Mouse (Mus musculus): Measurements from ENCODE around the gene Ccdc148.
A peak's percentile ranks its signal among the peaks of the same experiment; 100 is the strongest.

The Ccdc148 gene

DNA sequence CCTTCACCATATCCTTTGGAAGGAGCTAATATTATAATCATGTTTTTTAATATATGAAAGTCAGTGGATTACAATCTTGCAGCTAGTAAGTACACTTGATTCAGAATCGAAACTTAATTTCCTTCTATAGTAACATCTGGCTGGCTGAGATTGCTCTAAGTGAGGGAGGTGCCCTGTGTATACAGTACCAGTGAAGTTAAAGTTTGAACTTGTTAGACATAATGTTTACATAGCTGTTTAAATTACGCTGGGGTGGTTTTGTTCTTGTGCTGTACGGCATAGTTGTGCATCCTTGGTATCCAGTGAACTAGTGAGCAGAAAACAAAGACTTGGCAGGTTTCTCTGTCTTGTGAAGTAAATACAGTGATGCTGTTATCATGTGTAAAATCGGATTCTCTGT lies 18.5 kb upstream of the Ccdc148 start:
- no peak for DNase-seq (ENCODE audit: low read depth, low spot score)

DNA sequence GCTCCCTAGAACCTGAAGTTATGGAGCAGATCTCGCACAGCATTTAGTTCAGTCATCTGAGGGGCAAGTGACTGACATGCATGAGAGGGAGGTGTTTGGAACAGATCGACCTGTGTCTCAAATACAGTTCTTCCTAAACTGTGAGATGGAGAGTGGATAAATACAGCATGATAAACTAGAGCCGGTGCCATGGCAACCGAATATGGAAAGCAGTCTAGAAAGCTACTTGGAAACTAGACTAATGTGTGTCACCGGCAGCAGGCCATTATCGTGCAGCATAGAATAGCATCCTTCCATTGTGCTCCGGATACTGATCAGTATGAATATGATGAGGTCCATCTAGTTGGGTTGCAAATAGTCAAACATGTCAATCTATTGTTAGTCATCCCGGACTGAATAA lies 17.7 kb upstream of the Ccdc148 start:
- no peak for DNase-seq (ENCODE audit: low read depth, low spot score)

DNA sequence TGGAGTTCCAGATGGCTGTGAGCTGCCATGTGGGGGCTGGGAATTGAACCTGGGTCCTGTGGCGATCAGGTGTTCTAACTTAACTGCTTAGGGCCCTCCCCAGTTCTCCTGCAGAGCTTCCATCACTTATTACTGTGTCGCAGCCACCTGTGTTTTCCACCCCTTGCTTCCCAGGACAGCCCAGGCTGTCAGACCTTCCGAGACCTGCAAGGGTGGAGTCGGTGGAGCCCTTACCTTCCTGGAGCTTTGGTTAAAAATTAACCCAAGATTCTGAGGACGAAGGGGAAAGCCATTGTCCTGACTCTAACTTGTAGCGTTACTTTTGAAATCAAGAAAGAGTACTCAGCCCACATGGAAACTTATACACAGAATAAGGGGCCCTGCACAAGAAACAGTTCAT lies 15.4 kb upstream of the Ccdc148 start:
- no peak for DNase-seq (ENCODE audit: low read depth, low spot score)

DNA sequence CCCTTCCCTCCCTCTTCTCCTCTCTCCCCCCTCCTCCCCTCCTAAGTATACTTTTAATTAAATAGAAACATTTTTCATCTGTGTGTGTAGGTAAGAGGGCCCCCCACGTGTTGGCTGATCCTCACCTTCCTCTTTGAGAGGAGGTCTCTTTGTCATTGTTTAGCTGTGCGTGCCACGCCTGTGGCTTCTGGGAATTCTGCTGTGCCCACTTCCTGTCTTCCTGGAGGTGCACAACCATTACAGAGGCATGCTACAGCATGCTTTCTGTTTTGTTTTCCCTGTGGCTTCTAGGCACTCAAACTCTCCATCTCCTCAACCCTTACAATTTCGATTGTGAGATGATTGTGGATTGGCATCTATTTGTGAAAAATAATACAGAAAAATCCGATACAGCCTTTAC lies 11.1 kb upstream of the Ccdc148 start:
- no peak for DNase-seq (ENCODE audit: low read depth, low spot score)

DNA sequence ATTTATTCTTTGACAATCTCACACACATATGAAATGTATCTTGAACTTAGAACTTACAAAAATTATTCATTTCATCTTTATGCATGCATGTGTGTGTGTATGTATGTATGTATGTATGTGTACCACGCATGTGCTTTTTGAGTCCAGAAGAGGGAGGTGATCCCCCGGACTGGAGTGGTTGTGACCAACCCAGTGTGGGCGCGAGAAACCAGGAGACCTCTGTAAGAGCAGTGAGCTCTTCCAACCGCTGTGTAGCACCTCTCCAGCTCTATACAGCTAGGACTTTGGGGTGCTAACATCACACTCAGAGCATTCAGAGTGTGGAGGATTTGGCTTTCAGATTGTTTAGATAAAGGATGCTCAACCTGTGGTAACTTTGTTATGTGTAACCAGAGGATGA lies 10.1 kb upstream of the Ccdc148 start:
- no peak for DNase-seq (ENCODE audit: low read depth, low spot score)

DNA sequence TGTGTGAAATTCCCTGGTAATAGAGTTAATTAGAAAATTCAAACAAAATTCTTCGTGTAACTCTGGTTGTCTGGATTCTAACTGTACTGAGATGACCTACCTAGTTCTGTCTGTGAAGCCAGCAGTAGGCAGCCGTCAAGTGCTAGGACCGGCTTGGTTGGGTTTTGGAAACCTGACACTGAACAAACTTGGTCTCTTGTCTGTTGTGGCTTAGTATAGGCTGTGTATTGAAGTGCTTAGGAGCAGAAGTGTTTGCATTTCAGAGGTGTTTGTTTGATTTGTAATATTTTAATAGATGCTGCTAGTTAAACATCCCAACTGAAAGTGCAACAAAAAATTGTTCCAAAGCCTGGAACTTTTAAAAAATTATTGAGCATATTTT lies 9.7 kb upstream of the Ccdc148 start:
- DNase-seq (ENCODE audit: low read depth, low spot score), result no peak

DNA sequence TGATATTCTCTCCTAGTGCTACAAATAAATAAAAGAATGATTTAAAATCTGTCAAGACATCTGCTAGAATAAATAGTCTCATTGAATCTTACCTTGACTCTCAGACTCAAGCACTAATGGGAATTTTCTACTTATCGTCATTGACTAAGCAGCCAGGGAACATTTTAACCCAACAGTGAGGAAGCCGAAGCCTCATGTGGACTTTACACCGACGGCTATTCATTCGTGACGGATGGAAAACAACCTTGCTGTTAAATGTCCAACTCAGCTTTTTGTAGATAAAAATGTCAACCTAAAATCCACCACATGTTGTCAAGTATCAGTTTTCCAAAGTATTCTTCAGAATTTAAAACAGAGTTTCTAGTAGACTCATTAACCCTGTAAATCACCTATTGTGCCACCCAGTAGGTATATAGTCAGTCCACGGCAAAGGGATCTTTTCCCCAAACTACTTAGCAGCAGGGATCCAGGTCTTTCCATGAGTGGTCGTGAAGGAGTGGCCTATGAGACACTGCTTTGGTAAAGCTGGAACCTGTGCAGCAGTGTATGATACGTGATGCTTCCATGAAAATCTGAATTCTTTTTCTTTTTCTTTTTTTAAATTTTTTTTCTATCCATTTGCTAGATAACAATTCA lies 9.2 kb upstream of the Ccdc148 start:
- DNase-seq (ENCODE audit: low read depth, low spot score), result no peak

DNA sequence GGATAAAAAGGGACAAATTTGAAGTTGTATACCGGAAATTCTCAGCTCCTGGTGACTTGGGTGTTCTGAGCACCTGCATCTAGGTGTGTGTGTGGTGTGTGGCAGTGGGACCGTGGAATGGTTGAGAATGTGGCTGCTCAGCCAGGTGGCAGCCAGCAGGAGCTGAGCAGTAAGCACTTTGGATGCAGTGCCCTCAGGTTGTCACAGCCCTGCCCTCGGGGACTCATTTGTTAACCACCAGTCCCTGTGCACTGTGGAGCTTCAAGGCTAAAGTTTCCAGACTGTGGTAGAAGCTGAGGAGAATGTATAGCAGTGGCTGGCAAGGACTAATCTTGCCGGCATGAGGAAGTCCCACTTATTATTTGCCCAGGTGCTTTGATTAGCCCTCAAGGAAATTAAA lies 7.3 kb upstream of the Ccdc148 start:
- DNase-seq (ENCODE audit: low read depth, low spot score), result no peak

DNA sequence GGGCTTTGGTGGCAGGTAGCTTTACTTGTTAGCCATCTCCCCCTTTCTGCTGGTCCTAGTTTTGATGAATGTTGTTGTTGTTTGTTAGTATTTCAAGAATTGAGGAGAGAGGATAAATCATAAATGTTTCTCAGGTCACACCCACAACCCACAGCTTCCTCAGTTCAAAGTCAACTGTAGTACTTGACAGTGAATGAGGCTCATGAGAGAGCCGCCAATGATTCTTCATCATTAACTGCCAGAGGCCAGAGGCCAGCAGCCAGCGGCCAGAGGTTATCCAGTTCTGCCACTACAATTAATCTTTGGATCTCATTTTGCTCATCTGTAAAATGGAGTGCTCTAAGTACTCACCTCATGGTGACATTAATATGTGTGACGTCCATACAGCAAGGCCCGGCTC lies 6.5 kb upstream of the Ccdc148 start:
- DNase-seq (ENCODE audit: low read depth, low spot score), result peak; percentile 30

DNA sequence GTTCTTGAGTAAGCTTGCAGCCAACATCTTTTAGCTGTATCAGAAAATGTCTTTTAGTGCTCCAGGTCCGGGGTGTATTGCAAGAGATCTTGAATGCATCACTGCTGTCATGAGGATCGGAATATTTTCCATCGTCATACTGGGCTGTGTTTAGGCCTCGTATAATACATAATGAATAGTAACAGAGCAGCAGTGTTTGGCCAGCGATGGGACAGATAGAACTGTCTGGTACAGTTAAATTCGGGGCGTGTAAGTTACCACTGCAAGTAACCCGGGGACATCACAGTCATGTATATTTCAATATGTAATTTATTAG lies 1.8 kb upstream of the Ccdc148 start:
- DNase-seq (ENCODE audit: low read depth, low spot score), result no peak

DNA sequence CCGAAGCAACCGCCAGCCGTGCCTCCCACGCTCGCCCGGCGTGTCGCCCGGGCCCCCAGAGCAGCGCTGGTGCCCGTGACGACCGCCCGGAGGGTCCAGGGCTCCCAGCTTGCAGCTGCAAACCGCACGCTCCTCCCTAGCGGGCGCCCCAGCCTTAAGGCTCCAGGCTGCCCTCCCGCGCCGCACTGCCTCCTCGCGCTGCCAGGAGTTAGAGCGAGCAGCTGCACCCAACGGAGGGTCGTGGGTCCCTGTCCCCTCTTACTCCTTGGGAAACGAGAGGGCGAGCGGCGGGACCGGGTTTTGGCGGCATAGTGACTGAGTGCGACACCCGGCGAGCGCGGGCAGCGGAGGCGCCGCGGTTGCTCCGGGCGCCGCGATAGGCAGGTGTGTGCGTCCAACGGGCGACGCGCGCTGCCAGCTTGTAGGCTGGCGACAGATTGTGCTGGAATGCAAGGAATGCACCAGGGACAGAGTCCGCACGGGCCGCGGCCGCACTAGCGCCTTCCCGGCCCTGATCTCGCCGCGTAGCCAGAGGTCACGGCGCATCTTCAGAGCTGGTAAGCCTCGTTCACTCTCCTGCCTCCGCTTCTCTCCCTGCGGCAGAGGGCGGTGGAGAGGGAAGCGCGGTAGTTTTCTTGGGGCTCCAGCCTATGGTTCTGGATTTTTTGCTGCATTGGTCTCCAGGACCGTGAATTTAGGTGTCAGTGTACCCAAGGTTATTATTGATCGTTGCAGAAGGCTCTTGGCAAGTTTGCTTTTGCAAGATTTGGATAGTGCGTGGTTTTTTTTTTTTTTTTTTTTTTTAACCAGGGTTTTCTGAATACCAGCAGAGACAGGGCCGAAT lies 1.2 kb upstream of the Ccdc148 start:
- peak; percentile 70 for DNase-seq (ENCODE audit: low read depth, low spot score)

DNA sequence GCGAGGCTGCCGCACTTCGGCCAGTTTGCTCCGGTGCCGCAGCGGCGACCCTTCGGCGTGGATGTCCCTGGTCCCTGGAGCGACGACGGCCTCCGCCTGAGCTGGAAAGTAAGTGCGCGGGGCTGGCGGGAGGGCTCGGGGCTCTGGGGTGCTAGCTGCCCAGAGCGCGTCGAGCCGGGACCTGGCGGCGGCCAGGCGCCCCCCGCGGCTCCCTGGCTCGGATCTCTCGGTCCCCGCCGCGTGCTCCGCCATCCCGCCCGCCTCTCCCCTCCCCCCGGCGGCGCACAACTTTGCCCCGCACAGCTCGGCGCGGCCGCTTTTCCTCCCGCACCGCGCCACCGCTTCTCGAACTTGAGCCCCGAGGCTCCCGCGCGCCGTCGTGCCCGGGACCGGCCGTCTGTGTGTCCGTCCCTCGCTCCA lies 548 bp upstream of the Ccdc148 start:
- DNase-seq (ENCODE audit: low read depth, low spot score), result no peak

DNA sequence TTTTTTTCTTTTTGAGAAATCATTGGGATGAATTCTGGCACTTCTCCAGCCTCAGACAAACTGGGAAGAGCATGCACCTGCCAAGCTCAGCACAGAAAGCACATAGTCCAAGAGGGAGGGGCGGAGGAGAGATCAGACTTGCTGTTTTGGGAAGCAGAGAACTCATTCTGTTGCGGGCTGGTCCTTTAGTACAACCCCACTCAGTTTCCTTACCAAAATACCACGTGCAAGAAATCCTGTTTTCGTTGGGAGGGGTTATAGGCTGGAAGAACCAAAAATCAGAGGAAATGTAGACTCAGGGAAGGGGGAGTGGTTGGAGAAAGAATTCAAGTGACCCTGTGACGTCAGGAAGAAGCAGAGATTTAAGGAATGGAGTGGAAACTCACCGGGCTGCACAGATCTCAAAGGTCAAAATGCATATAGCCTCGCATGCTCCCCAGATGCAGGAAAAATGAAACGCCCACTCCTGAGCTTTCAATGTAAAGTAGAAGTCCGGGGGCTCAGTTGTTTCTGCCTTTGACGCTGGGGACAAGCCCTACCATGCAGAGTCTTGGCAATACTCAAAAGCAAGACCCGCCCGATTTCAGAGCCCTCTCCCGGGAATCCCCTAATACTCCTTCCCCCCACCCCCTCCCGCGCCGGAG lies 400 bp downstream of the Ccdc148 start:
- no peak for DNase-seq (ENCODE audit: low read depth, low spot score)

DNA sequence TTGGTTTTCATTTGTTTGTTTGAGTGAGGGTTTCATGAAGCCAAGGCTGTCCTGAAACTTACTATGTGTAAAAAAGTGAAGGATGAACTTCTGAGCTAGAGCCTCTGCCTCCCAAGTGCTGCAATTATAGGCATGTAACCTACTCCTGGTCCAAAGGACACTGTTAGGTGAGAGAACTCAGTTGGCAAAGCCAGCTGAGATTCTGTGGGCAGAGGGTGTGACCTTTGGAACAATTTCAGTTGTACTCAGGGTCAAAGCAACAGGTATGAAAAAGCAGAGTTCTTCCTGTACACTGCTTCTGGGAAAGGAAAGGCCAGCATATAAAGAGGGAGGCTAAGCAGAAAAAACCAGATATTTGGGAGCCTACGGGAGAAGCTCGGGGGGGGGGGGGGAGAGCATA lies 2.4 kb downstream of the Ccdc148 start:
- no peak for DNase-seq (ENCODE audit: low read depth, low spot score)

DNA sequence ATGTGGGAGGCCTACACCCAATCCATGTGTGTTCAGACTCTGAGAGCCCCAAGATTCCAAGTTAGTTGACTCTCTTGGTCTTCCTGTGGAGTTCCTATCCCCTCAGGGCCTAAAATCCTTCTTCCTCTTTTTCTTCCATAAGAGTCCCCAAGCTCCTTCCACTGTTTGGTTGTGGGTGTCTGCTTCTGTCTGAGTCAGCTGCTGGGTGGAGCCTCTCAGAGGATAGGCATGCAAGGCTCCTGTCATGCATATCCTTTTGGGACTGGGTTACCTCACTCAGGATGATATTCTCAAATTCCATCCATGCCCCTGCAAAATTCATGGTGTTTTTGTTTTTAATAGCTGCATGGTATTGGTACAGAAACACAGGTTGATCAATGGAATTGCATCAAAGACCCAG lies 5.1 kb downstream of the Ccdc148 start:
- no peak for DNase-seq (ENCODE audit: low read depth, low spot score)

DNA sequence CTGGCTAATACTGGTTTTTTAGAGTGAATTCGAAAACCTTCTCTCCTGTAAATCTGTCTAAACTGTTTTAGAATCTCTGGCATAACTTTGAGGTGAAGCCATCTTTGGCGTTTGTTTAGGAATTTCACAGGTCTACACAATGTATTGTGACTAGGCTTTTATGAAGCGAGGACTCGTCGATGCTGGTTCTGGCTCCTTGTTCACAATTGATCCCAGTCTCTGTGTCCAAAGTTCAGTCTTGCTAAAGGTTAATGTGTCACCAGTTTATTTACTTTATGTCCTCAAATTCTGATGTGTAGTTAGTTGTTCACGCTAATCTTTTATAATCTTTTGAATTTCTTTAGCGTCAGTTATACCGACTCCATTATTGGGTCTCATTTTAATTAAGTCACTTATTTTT lies 29.4 kb downstream of the Ccdc148 start:
- no peak for DNase-seq (ENCODE audit: low read depth, low spot score)

DNA sequence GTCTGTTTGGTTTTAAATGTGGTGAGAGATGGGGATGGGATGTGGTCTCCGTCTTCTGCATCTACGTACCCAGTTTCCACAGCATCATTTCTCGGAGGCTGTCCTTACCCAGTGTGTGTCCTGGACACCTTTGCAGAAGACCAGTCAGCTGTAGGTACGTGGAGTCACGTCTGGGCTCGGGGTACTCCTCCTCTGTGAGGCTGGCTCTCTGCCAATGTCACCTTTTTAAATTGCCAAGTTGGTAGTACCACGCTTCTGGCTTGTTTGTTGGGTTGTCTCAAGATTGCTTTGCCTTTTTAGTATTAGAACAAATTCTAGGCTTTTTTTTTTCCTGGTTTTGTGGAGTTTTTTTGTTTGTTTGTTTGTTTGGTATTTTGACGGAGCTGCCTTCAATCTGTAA lies 30.7 kb downstream of the Ccdc148 start:
- no peak for DNase-seq (ENCODE audit: low read depth, low spot score)

DNA sequence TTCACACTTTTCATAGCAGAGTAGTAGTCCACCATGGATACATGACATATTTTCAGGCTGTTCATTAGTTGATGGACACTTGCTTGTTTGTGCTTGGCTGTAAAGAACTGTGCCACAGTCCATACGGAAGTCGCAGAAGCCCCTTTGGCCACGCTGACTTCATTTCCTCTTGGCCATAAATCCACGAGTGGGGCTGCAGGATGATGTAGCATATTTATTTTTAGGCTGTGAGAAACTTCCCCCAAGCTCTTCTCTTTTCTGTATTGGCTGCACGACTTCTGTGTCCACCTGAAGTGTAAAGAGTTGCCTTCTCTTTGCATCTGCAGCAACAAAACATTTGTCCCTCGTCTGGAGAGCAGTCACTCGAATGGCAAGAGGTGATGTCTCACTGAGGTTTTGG lies 31.5 kb downstream of the Ccdc148 start:
- DNase-seq (ENCODE audit: low read depth, low spot score), result no peak

DNA sequence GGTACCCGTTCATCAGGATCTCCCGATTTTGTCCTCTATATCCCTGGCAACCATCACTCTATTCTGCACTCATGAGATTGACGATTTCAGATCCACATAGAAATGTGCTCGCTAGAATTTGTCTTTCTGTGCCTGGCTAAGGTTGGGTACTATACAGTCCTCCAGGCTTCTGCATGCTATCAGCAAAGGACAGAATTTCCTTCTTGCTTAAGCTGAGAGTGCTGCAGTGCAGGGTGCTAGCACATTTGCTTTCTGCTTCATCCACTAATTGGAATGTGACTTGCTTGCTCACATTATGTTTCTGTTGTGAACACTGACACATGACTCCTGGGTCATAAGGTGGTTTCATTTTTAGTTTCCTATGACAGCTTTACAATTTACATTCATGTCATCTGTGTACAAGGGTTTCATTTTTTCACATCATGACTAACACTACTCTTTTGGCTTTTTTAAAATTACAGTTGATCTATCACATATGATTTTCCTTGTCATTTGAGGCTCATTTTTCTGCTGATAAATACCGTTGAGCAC lies 104.8 kb downstream of the Ccdc148 start:
- DNase-seq (ENCODE audit: low read depth, low spot score), result peak; percentile 18

DNA sequence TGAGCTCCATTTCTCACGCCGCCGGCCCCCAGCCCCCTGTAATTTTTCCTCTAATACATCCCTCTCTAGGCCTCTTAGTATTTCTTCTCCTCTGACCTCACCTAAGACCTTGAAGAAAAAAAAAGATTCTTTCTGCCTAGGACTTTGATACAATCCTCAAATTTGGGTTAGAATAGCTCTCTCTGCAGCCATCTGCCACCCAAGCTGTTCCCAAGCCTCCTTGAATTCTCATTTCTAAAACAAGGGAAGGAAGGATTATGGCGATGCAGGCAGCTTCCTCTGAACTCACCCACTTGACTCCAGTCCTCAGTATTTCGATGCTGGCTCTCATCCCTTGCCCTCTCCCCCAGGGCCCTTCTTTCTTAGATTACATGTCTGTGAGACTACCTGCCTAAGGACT lies 106.1 kb downstream of the Ccdc148 start:
- no peak for DNase-seq (ENCODE audit: low read depth, low spot score)

DNA sequence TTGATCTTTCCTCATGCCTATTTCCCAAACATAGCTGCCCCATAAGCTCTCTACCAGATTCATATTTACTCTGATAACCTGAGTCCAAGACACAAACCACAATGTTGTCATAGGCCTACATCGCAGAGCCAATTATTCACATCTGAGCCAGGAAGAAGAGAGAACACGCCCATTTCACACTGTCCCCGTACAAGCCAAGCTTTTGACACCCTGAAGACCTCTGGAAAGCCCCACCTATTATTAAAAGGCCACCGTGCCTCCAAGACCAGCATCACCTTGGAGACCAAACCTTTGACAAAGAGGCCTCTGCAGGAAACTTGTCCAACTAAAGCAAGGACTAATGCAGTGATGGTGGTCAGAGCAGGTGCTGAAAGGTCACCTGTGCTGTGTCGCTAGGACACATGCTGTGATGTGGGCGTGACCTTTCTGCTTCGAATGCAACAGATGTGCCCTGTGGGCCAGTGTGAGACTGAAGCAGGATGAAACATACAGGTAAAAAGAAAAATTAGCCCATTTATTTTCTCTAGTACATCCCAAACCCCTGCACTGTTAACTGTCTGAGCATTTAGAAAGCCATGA lies 106.9 kb downstream of the Ccdc148 start:
- no peak for DNase-seq (ENCODE audit: low read depth, low spot score)

DNA sequence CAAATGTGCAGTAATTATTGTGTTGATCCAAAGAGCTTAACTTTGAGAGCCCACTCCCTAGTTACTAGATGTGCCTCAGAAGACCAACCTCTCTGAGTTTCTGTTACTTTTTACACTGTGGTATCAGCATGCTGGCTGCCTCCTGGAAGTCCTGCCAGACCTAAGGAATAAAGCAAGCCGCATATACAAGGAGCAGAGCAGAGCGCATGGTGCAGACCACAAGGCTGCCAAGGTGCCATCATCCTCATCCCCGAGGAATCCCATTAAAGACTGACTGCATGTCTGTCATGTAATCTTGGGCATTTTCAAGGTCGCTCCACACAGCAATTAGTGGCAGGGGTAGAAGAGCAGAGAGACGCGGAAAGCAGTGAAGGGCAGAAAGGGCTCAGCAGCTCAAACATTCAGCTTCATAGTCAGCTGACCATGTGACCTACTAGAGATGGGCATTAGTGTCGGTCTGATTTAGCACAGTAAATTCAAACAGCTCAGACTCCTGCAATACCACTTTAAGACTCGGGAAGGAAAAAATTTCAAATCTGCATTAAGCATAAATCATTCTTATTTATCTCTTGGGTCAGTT lies 110.1 kb downstream of the Ccdc148 start:
- no peak for DNase-seq (ENCODE audit: low read depth, low spot score)
